Mouse (Mus musculus) gastrocnemius, postnatal 10 days (tissue): ENCODE measurements around the gene Olfr102. TPM values are rescaled to one million over a fixed set of nuclear protein-coding genes. Genes with fewer than 3 reads are reported as not detected.

Experiments
- DNase-seq: peaks from one replicate; pipeline ENCODE4 v3.0.0; 2021; ENCODE audit warnings: mixed read lengths
- long read RNA-seq, 2 experiments: library from polyadenylated mRNA; stranded (forward); transcript quantifications; one replicate each; pipeline ENCODE4 v2.0.0; 2021
- total RNA-seq, 2 experiments: library from RNA; stranded (reverse); gene quantifications; 2 replicates each; pipeline ENCODE4 v1.2.3; 2021

Olfr102 gene
- total RNA-seq, result not detected
- long read RNA-seq, experiment 1, result 0 reads
- long read RNA-seq, experiment 2, result 0 reads

GRCm38 (mm10) chr17:37316954-37317353, at the start of gene Olfr102:
TSS of gene Olfr102 (minus strand) at chr17:37317054.
- DNase-seq, result no peak

- no peak for DNase-seq
Observed at GRCm38 (mm10) chr17:37359282-37359681, 42.4 kb upstream of the Olfr102 start, which contains the start of gene Olfr104-ps. TSS of gene Olfr104-ps (plus strand) at chr17:37359582.

GRCm38 (mm10) chr17:37339598-37339997, 22.7 kb upstream of the Olfr102 start, which contains the start of gene Olfr103:
TSS of gene Olfr103 (minus strand) at chr17:37339698.
- no peak for DNase-seq

GRCm38 (mm10) chr17:37310146-37310699, 6.6 kb downstream of the Olfr102 start:
- no peak for DNase-seq

- no peak for DNase-seq
Observed at GRCm38 (mm10) chr17:37308483-37308882, 8.4 kb downstream of the Olfr102 start.

GRCm38 (mm10) chr17:37304213-37304612, 12.6 kb downstream of the Olfr102 start, which contains the start of gene Olfr101:
TSS of gene Olfr101 (minus strand) at chr17:37304313.
- DNase-seq, result no peak

GRCm38 (mm10) chr17:37283360-37283759, 33.5 kb downstream of the Olfr102 start, which contains the start of gene Olfr99:
TSS of gene Olfr99 (minus strand) at chr17:37283460.
- no peak for DNase-seq

- no peak for DNase-seq
Observed at GRCm38 (mm10) chr17:37280331-37280730, 36.5 kb downstream of the Olfr102 start.

GRCm38 (mm10) chr17:37276573-37276972, 40.3 kb downstream of the Olfr102 start:
- no peak for DNase-seq

GRCm38 (mm10) chr17:37275626-37276248, 41.1 kb downstream of the Olfr102 start:
- no peak for DNase-seq

- peak; percentile 25 for DNase-seq
Observed at GRCm38 (mm10) chr17:37270702-37271092, 46.2 kb downstream of the Olfr102 start.

- DNase-seq, result peak; percentile 83
Observed at GRCm38 (mm10) chr17:37270058-37270701, 46.7 kb downstream of the Olfr102 start, which contains the start of gene H2-M3. TSS of gene H2-M3 (plus strand) at chr17:37270220.

- no peak for DNase-seq
Observed at GRCm38 (mm10) chr17:37263626-37264025, 53.2 kb downstream of the Olfr102 start, which contains the start of gene Olfr98. TSS of gene Olfr98 (minus strand) at chr17:37263749.

Other genes with a start within 250 kb of the Olfr102 start
- not detected for gene Olfr90, start 228.6 kb downstream of the Olfr102 start, total RNA-seq
- gene Olfr91, start 218.8 kb downstream of the Olfr102 start, total RNA-seq, result not detected
- not detected for gene Olfr92, start 197.0 kb downstream of the Olfr102 start, total RNA-seq
- not detected for gene Olfr93, start 155.6 kb downstream of the Olfr102 start, total RNA-seq
- not detected for gene Ubd, start 123.2 kb downstream of the Olfr102 start, total RNA-seq
- not detected for gene Olfr94, start 116.1 kb downstream of the Olfr102 start, total RNA-seq
- not detected for gene Olfr95, start 103.9 kb downstream of the Olfr102 start, total RNA-seq
- gene Olfr96, start 96.9 kb downstream of the Olfr102 start, total RNA-seq, result not detected
- not detected for gene Olfr97, start 79.7 kb downstream of the Olfr102 start, total RNA-seq
- not detected for gene Olfr98, start 53.3 kb downstream of the Olfr102 start, total RNA-seq
- 1 to 10 TPM; 1.7 to 2.2 TPM for gene H2-M3, start 46.8 kb downstream of the Olfr102 start, total RNA-seq
- gene Olfr99, start 33.6 kb downstream of the Olfr102 start, total RNA-seq, result not detected
- gene Olfr101, start 12.7 kb downstream of the Olfr102 start, total RNA-seq, result not detected
- not detected for gene Olfr103, start 22.6 kb upstream of the Olfr102 start, total RNA-seq
- gene Olfr104-ps, start 42.5 kb upstream of the Olfr102 start, total RNA-seq, result not detected
- gene Olfr105-ps, start 62.0 kb upstream of the Olfr102 start, total RNA-seq, result not detected
- not detected for gene Olfr106-ps, start 73.3 kb upstream of the Olfr102 start, total RNA-seq
- not detected for gene Olfr107, start 82.2 kb upstream of the Olfr102 start, total RNA-seq
- not detected for gene Olfr108, start 128.4 kb upstream of the Olfr102 start, total RNA-seq
- gene Olfr109, start 141.9 kb upstream of the Olfr102 start, total RNA-seq, result not detected
- not detected for gene H2-M2, start 166.5 kb upstream of the Olfr102 start, total RNA-seq
- gene Olfr110, start 175.4 kb upstream of the Olfr102 start, total RNA-seq, result not detected
- gene Olfr111, start 191.0 kb upstream of the Olfr102 start, total RNA-seq, result not detected